Mouse (Mus musculus) heart, adult 2 months (tissue): ENCODE data around the gene Akr1d1. TPM values are rescaled to one million over a fixed set of nuclear protein-coding genes. Genes with fewer than 3 reads are reported as not detected.
A peak's percentile ranks its signal among the peaks of the same experiment; 100 is the strongest.

Experiments used
- DNase-seq, 2 experiments: peaks; one replicate each; pipeline ENCODE4 v3.0.0; 2021
- H3K27ac ChIP-seq: fragments of 200-600 bp; 2 replicates; pipeline ENCODE4 v1.8.1; 2022
- H3K27me3 ChIP-seq: fragments of 200-500 bp; 2 replicates; pipeline ENCODE4 v1.6.1; 2012; ENCODE audit warnings: mild to moderate bottlenecking, low read length, inconsistent platforms, mixed read lengths; ENCODE audit not compliant: control insufficient read depth, insufficient read depth
- H3K36me3 ChIP-seq: fragments of 200-500 bp; 2 replicates; pipeline ENCODE4 v1.6.1; 2012; ENCODE audit warnings: low read length, inconsistent platforms; ENCODE audit not compliant: control insufficient read depth, insufficient read depth
- H3K4me1 ChIP-seq: fragments of 200-500 bp; 2 replicates; pipeline ENCODE4 v1.6.1; 2011; ENCODE audit warnings: low read length; ENCODE audit not compliant: control insufficient read depth, insufficient read depth
- H3K4me3 ChIP-seq: fragments of 200-600 bp; 2 replicates; pipeline ENCODE4 v1.8.1; 2022
- H3K79me2 ChIP-seq: fragments of 200-500 bp; replicated peaks from 2 replicates; pipeline ENCODE4 v1.6.1; 2012; ENCODE audit warnings: mild to moderate bottlenecking, inconsistent platforms, low read length, moderate library complexity, mixed read lengths; ENCODE audit not compliant: control insufficient read depth, insufficient read depth
- H3K9ac ChIP-seq: fragments of 200-500 bp; 2 replicates; pipeline ENCODE4 v1.6.1; 2012; ENCODE audit warnings: low read depth, mild to moderate bottlenecking, control low read depth, inconsistent platforms, low read length, mixed read lengths
- CTCF ChIP-seq: fragments of 200-600 bp; IDR thresholded peaks from 2 replicates; pipeline ENCODE4 v1.8.1; 2022; ENCODE audit warnings: antibody characterized with exemption, mild to moderate bottlenecking, moderate library complexity
- EP300 ChIP-seq: fragments of 200-500 bp; IDR thresholded peaks from 2 replicates; pipeline ENCODE4 v1.6.1; 2011; ENCODE audit warnings: low read depth, low read length, control low read depth; ENCODE audit not compliant: insufficient read depth
- POLR2A ChIP-seq: fragments of 200-500 bp; IDR thresholded peaks from 2 replicates; pipeline ENCODE4 v1.6.1; 2011; ENCODE audit warnings: mild to moderate bottlenecking, low read depth, low read length, control low read depth; ENCODE audit not compliant: insufficient read depth
- WGBS: fragments of 180-500 bp; shearing (Covaris S2); methylation state at CpG from one replicate; pipeline ENCODE4 v1.1.7; 2018; 5-methylcytosine and 5-hydroxymethylcytosine counted together
- intact Hi-C: fragments of 180-260 bp; cut with DNase I; formaldehyde crosslinking; loops from one replicate; pipeline ENCODE4 v1.15.1; 2025
- polyA plus RNA-seq: library from polyadenylated mRNA; depleted of rRNA; stranded (reverse); fragments of >200 nt; gene quantifications from 2 replicates; pipeline ENCODE4 v1.2.3, GENCODE M21; 2012; rRNA removed
- total RNA-seq, 2 experiments: library from RNA; stranded (reverse); gene quantifications; 2 replicates each; pipeline ENCODE4 v1.2.3; 2021

The Akr1d1 gene
- total and polyA plus RNA-seq, 3 experiments = not detected

- intact Hi-C loops = no loop called here
- Histone ChIP-seq H3K27ac (no peak overlapping the region), H3K79me2 (no peaks in the 10 kb centered on the region), H3K27me3 (no peaks in the 10 kb centered on the region), H3K4me3 (no peak overlapping the region), H3K4me1 (peaks cover 6% of the 10 kb centered on the region), H3K36me3 (no peaks in the 10 kb centered on the region), H3K9ac (no peak overlapping the region)
- WGBS = 62% methylated on average over 2 of the region's 2 CpGs
- no peak for DNase-seq
- TF ChIP-seq POLR2A = no peak
- TF ChIP-seq CTCF = no peak
- no peak for TF ChIP-seq EP300
Observed at GRCm38 (mm10) chr6:37615490-37615889, 85.5 kb downstream of the Akr1d1 start.

DNA sequence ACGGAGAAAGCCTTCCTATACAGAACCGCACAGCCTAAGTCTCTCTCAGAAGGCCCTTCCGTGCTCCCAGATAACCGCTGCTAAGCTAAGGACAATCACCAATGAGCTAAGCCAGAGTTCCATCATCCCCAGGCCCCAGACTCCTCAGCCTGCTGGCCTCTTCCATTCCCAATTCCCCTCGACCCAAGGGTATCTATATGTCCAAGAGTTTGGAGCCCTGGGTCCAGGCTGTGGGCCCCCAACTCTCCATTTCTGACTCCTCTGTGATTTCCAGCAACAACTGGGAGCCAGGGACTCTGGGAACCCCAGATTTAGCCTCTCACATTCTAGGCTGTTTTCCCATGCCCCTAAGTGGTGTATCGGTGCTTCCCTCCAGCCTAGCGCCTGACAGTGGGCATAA, 86.2 kb downstream of the Akr1d1 start:
- Histone ChIP-seq H3K27ac (no peak overlapping the region), H3K9ac (no peak overlapping the region), H3K4me3 (no peak overlapping the region), H3K27me3 (no peaks in the 10 kb centered on the region), H3K4me1 (peaks cover 6% of the 10 kb centered on the region), H3K36me3 (no peaks in the 10 kb centered on the region), H3K79me2 (no peaks in the 10 kb centered on the region)
- WGBS = 95% methylated on average over 7 of the region's 7 CpGs
- TF ChIP-seq CTCF (no peak), POLR2A (no peak), EP300 (no peak)
- intact Hi-C loops = no loop called here
- DNase-seq = no peak

DNA sequence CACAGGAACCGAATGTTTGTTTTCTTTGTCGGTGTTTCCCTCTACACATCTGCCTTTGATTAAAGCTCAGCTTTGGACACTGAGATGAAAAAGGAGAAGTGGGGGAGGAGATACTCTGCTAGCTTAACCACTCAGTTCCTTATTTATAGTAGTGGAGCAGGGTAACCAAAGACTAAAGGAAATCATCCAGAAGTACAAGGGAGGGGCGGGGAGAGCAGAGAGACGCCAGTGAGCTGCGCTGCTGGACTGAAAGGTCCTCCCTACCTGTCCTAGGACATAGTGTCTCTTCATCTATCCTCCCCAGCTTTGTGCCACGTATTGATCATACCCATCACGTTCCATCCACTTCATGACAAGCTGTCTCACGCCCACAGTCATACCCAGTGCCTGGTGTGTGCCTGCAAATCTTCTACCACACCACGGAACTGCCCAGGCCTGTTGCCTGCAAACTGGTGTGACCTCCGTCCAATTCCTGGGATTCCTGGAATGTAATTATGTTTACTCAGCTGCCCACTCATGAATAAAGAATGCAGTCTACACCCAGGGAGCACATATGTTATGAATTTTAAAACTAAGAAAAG, 87.5 kb downstream of the Akr1d1 start:
- H3K27ac ChIP-seq = no peak overlapping the region
- H3K4me1 ChIP-seq = peaks cover 6% of the 10 kb centered on the region
- H3K9ac ChIP-seq = no peak overlapping the region
- H3K4me3 ChIP-seq = no peak overlapping the region
- WGBS = 44% methylated on average over 10 of the region's 10 CpGs
- peak; percentile 26 to 48 for DNase-seq
- TF ChIP-seq EP300 = 0 out of 2 replicates have a peak, but pooled peaks have one; percentile 12
- TF ChIP-seq CTCF = no peak
- H3K27me3 ChIP-seq = no peaks in the 10 kb centered on the region
- H3K79me2 ChIP-seq = no peaks in the 10 kb centered on the region
- intact Hi-C loops = no loop called here
- no peaks in the 10 kb centered on the region for H3K36me3 ChIP-seq

Other genes starting within 250 kb of the Akr1d1 start
- gene Dgki, start 230.0 kb upstream of the Akr1d1 start, total RNA-seq = under 1 TPM; 0.08 to 0.18 TPM
- 0.04 and 0.15 TPM in 2 replicates for gene Dgki, start 230.0 kb upstream of the Akr1d1 start, polyA plus RNA-seq
- 10 to 100 TPM; 20.5 to 26.5 TPM for gene Creb3l2, start 88.0 kb upstream of the Akr1d1 start, total RNA-seq
- gene Creb3l2, start 88.0 kb upstream of the Akr1d1 start, polyA plus RNA-seq = 16.7 and 19.2 TPM in 2 replicates